Mouse (Mus musculus) liver, embryonic 14 days (tissue): ENCODE data around the gene Polr2g. TPM values are rescaled to one million over a fixed set of nuclear protein-coding genes. Genes with fewer than 3 reads are reported as not detected.

Experiments used
- polyA plus RNA-seq: library from polyadenylated mRNA; depleted of rRNA; stranded (reverse); fragments of >200 nt; gene quantifications from 2 replicates; pipeline ENCODE4 v1.2.3, GENCODE M21; 2012; rRNA removed

Polr2g gene
- 57.0 and 60.6 TPM in 2 replicates for polyA plus RNA-seq

GRCm38 (mm10) chr19:8798264-8798946 lies at the start of gene Polr2g:
Gene Polr2g, minus strand, starts transcription at chr19:8798577.

GRCm38 (mm10) chr19:8839103-8839907 lies 40.9 kb upstream of the Polr2g start, which contains the start of gene Gng3:
Gene Gng3, minus strand, starts transcription at chr19:8839194.

DNA sequence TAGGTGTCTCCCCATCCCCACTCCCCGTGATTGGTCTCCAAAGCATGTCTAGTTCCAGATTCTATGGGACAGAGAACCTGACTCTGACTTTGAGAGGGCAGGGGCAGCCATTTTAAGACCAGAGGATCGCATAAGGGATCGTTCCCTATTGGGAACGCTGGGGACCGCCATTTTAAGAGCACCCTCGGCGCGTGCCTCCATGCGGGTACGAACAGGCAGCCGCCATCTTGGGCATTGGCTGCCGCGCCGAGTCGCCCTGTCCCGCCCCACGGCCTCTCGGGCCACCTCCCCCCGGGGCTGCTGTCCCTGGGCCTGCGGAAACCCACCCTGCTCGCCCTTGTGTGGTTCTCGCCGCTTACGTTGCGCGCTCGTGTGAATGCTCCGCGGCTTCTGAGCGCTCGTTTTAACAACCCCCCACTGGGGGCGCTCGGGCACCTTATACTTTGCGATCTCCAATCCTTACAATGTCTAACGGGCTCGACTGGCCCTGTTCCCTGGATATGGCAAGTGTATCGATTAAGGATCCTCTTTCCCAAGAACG lies 38.9 kb upstream of the Polr2g start, which contains the start of gene Bscl2:
TSS of gene Bscl2 (plus strand) at position 217 of the 541 bp plus-strand sequence.

GRCm38 (mm10) chr19:8829660-8830059 lies 31.3 kb upstream of the Polr2g start, which contains the start of gene AC129217.1:
Gene AC129217.1, plus strand, starts transcription at chr19:8829773.

GRCm38 (mm10) chr19:8819596-8820423 lies 21.4 kb upstream of the Polr2g start, which contains the start of gene Hnrnpul2:
Gene Hnrnpul2, plus strand, starts transcription at chr19:8820010.

DNA sequence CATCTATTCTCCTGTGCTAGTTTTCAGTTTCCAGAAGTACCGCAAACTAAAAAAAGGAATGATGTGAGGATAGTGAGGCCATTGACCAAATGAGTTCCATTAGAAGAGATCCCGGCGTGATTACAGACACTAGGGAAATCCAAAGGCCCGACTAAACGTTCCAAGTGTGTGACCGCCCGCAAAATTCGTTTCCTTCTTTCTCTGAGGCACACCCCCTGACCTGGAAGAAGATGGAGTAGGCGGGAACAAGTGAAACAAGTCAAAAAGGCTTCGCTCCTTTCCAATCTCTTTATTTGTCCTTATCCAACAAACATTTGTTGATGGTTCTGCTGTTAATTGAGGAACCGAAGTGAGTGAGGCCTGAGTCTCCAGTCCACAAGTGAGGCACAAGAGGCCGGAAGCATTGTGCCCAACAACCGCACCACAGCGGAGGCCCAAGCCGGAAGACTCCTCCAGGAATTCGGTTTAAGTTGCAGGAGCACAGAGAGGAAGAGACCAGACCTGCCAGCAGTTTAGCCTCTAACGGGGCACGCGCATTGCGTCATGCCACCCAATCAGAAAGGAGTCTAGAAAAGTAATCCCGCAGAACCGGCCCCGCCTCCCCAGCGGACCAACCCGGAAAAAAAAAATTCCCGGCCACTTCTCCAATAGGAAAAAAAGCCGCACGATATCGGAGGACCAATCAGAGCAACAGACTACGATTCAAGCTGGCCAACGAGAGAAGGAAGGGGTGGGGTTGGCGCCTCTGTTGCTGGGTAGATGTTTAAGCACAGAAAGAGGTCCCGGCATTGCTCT lies 20.6 kb upstream of the Polr2g start, which contains the start of gene Ttc9c:
TSS of gene Ttc9c (minus strand) at position 533 of the 795 bp plus-strand sequence.

GRCm38 (mm10) chr19:8802130-8802821 lies 3.9 kb upstream of the Polr2g start, which contains the start of gene Zbtb3:
Gene Zbtb3, plus strand, starts transcription at chr19:8802555.

GRCm38 (mm10) chr19:8786008-8786781 lies 12.2 kb downstream of the Polr2g start, which contains the start of gene Taf6l:
Gene Taf6l, minus strand, starts transcription at chr19:8786417.

DNA sequence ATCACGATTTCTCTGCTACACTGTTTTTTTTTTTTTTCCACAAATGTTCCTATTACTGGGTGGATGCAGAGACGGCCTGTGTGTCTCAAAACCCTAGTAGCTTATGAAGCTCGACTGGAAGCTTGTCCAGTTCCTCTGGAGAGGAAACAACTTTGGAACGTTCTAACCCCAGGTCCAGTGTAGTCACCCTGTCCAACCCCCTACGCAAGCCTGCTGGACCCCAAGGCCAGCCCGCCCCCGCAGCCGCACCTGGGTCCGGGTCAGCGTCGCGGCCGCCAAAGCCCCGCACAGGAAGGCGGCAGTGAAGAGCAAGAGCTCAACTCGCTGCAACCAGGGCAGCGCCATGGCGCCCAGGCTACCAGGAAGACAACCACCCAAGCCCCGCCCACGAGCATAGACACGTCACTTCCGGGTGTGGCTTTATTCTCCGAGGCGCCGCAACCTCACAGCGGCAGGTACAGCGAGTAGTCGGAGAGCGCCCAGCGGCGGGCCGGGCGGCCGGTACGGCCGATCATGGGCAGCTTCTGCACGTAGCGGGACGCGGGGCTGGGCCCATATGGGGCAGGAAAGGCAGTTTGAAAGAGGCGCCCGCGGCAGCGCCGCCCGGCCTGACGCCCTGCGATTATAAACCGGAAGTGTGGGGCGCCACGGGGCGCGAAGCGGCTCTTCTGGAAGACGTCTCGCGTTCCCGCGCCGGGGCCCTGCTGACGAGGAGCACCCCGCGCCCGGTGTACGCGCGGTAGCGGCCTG lies 24.1 kb downstream of the Polr2g start, which contains the start of gene Tmem179b:
TSS of gene Tmem179b (minus strand) at position 382 of the 750 bp plus-strand sequence.

DNA sequence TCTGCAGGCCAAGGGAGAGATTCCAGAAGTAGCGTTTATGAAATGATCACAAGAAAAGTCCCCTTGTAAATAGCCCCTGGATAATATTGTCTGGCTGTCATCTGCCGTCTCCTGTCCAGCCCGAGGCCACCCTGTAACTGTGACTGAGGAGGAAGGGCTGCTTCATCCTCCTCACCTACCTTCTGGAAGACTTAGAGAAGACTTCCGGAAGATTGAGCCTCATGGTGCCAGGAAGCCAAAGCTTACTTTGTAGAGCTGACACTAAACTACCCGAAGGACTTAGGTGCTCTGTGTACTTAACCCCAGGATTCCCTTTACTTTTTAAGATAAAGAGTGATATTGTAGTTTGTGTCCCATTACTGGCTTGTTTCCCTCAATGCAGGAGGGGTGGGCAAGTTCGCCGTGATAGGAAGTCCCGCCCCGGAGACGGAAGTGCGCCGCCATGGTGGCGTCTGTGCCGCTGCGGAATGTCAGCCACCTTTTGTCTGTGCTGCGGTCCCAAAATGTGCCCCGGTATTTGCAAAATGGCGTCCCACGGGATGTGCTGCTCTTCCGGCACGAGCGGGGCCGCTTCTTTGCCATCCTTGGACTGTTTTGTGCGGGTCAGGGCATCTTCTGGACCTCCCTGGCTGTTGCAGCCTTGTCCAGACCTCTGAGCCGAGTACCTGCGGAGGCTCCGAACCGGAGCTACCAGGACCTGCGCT lies 27.7 kb downstream of the Polr2g start, which contains the start of gene Tmem223:
TSS of gene Tmem223 (plus strand) at position 430 of the 704 bp plus-strand sequence.

DNA sequence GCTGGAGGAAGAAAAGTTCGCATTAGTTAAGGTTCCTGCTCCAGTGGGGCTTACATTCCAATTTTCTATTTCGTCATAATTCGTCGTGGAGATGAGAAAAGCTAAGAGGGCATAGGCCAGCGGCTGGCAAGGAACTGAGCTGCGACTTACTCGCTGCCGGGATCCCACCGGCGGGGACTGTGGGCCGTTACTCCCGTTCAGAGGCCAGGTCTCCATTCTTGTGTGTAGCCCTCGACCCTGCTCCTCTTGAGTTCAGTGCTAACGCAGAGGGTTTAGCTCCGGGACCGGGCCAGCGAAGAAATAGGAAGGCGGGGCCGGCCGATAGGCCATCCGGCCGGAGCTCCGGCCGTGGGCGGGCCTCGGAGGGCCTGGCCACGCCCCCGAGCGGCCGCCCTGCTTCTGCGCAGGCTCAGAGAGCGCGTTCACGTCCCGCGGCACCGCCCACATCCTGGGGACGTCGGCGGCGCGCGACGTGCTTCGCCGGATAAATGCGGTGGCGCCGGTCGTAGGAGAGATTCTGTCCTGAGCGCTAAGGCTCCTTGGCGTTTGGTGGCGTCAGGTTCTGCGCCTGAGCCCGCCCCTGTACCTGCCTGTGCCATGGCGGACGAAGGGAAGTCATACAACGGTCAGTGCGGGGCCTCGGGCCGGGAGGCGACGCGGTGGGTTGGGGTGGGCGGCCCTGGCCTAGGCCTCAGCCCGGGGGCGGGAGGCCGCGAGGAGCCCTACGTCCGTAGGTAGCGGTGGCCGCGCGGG lies 41.6 kb downstream of the Polr2g start, which contains the start of gene Nxf1:
TSS of gene Nxf1 (plus strand) at position 439 of the 753 bp plus-strand sequence.

Other genes starting within 250 kb of the Polr2g start
- gene Slc22a8, start 207.3 kb downstream of the Polr2g start, polyA plus RNA-seq, result 1.4 and 1.6 TPM in 2 replicates
- gene Slc22a6, start 180.5 kb downstream of the Polr2g start, polyA plus RNA-seq, result not detected in 2 replicates
- not detected in 2 replicates for gene Chrm1, start 134.8 kb downstream of the Polr2g start, polyA plus RNA-seq
- 81.8 and 84.2 TPM in 2 replicates for gene Slc3a2, start 75.2 kb downstream of the Polr2g start, polyA plus RNA-seq
- 32.2 and 39.3 TPM in 2 replicates for gene Wdr74, start 62.8 kb downstream of the Polr2g start, polyA plus RNA-seq
- gene 1700092M07Rik, start 57.9 kb downstream of the Polr2g start, polyA plus RNA-seq, result 0.75 and 1.0 TPM in 2 replicates
- gene Stx5a, start 57.2 kb downstream of the Polr2g start, polyA plus RNA-seq, result 31.7 and 36.3 TPM in 2 replicates
- gene Nxf1, start 41.5 kb downstream of the Polr2g start, polyA plus RNA-seq, result 85.1 and 95.1 TPM in 2 replicates
- gene Tmem223, start 27.6 kb downstream of the Polr2g start, polyA plus RNA-seq, result 33.9 and 43.4 TPM in 2 replicates
- 51.7 and 63.6 TPM in 2 replicates for gene Tmem179b, start 24.1 kb downstream of the Polr2g start, polyA plus RNA-seq
- 7.1 and 8.8 TPM in 2 replicates for gene Taf6l, start 12.2 kb downstream of the Polr2g start, polyA plus RNA-seq
- gene Zbtb3, start 4.0 kb upstream of the Polr2g start, polyA plus RNA-seq, result 0.74 and 1.0 TPM in 2 replicates
- 16.9 and 19.7 TPM in 2 replicates for gene Ttc9c, start 20.8 kb upstream of the Polr2g start, polyA plus RNA-seq
- 42.8 and 44.0 TPM in 2 replicates for gene Hnrnpul2, start 21.4 kb upstream of the Polr2g start, polyA plus RNA-seq
- 1.3 and 1.5 TPM in 2 replicates for gene AC129217.1, start 31.2 kb upstream of the Polr2g start, polyA plus RNA-seq
- gene Bscl2, start 38.9 kb upstream of the Polr2g start, polyA plus RNA-seq, result 15.4 and 21.0 TPM in 2 replicates
- 0.01 and 0.05 TPM in 2 replicates for gene Gng3, start 40.6 kb upstream of the Polr2g start, polyA plus RNA-seq
- gene Lrrn4cl, start 52.2 kb upstream of the Polr2g start, polyA plus RNA-seq, result 0.12 TPM in 2 replicates
- 66.5 and 70.7 TPM in 2 replicates for gene Ubxn1, start 72.9 kb upstream of the Polr2g start, polyA plus RNA-seq
- gene Uqcc3, start 82.3 kb upstream of the Polr2g start, polyA plus RNA-seq, result 24.0 and 25.5 TPM in 2 replicates
- 3.7 and 4.3 TPM in 2 replicates for gene Lbhd1, start 85.2 kb upstream of the Polr2g start, polyA plus RNA-seq
- not detected in 2 replicates for gene Gm49403, start 85.4 kb upstream of the Polr2g start, polyA plus RNA-seq
- 56.4 and 61.7 TPM in 2 replicates for gene 1810009A15Rik, start 90.3 kb upstream of the Polr2g start, polyA plus RNA-seq
- gene Gm49416, start 90.3 kb upstream of the Polr2g start, polyA plus RNA-seq, result 0.08 TPM in 1 of 2 replicates, not detected in the other
- 10.3 and 12.8 TPM in 2 replicates for gene Ints5, start 94.4 kb upstream of the Polr2g start, polyA plus RNA-seq
- gene Ganab, start 99.5 kb upstream of the Polr2g start, polyA plus RNA-seq, result 44.2 and 53.9 TPM in 2 replicates
- 22.5 and 27.4 TPM in 2 replicates for gene B3gat3, start 121.8 kb upstream of the Polr2g start, polyA plus RNA-seq
- gene Rom1, start 130.8 kb upstream of the Polr2g start, polyA plus RNA-seq, result 1.9 and 2.8 TPM in 2 replicates
- gene Eml3, start 131.0 kb upstream of the Polr2g start, polyA plus RNA-seq, result 9.7 and 11.0 TPM in 2 replicates
- 20.0 and 28.3 TPM in 2 replicates for gene Mta2, start 143.3 kb upstream of the Polr2g start, polyA plus RNA-seq
- gene Tut1, start 155.3 kb upstream of the Polr2g start, polyA plus RNA-seq, result 9.8 and 10.6 TPM in 2 replicates
- 194 and 208 TPM in 2 replicates for gene Eef1g, start 168.5 kb upstream of the Polr2g start, polyA plus RNA-seq
- 0.90 and 1.2 TPM in 2 replicates for gene Ahnak, start 190.7 kb upstream of the Polr2g start, polyA plus RNA-seq